21 mouse cellular contexts compared by ENCODE assay signal in genomic region chr9:88163025-88163780, GRCm38 (mm10).
DNase-seq lines count a peak whose midpoint lies in the region; ATAC-seq lines count a peak whose summit lies in the region.
"Had no signal": no experiment of that assay in that cellular context is flagged by ENCODE, and none has a peak within 500 bp of the region (broad histone marks: within the 10 kb centered on the region; RNA-seq: fewer than 3 reads in every experiment).

No protein-coding gene starts in this region.

- H3K4me2 ChIP-seq in intestine, embryonic 16.5 days (ENCODE audit: low read depth, low read length) = no peak overlapping the region
- H3K4me2 ChIP-seq: embryonic facial prominence, embryonic 13.5 days; embryonic facial prominence, embryonic 15.5 days; forebrain, embryonic 12.5 days had no signal

- DNase-seq in heart, adult 11 months = peak; percentile 53
- DNase-seq in heart, adult 9 months (ENCODE audit: low spot score in 2 of 2) = no peak
- peak; percentile 32 for DNase-seq in kidney, adult 9 months
- no peak for DNase-seq in kidney, postnatal 36 days
- no peak for DNase-seq in lung, postnatal 4 days
- DNase-seq in ovary, postnatal 36 days (ENCODE audit: low spot score) = no peak
- DNase-seq: adrenal gland, adult 2 months; adrenal gland, postnatal 25 days; cerebellum, adult 11 months; cerebellum, adult 18-20 months; cerebellum, adult 8-10 months; cerebellum, adult 9-11 months; cerebellum, postnatal 36 days had no signal

- no peaks in the 10 kb centered on the region for H3K36me3 ChIP-seq in intestine, embryonic 16.5 days (ENCODE audit: control insufficient read depth, insufficient read depth, low read length)
- H3K36me3 ChIP-seq: embryonic facial prominence, embryonic 13.5 days; embryonic facial prominence, embryonic 15.5 days; forebrain, embryonic 10.5 days; forebrain, embryonic 12.5 days had no signal

- peak; percentile 91 for ATAC-seq in intestine, embryonic 16.5 days
- ATAC-seq: forebrain, embryonic 14.5 days; forebrain, embryonic 16.5 days had no signal

- H3K9me3 ChIP-seq in intestine, embryonic 16.5 days (ENCODE audit: control insufficient read depth, low read length) = no peaks in the 10 kb centered on the region
- H3K9me3 ChIP-seq: embryonic facial prominence, embryonic 13.5 days; embryonic facial prominence, embryonic 15.5 days; forebrain, embryonic 10.5 days; forebrain, embryonic 12.5 days had no signal

- H3K4me1 ChIP-seq in intestine, embryonic 16.5 days (ENCODE audit: control insufficient read depth, insufficient read depth, low read length) = no peaks in the 10 kb centered on the region
- H3K4me1 ChIP-seq: embryonic facial prominence, embryonic 13.5 days; embryonic facial prominence, embryonic 15.5 days; forebrain, embryonic 10.5 days; forebrain, embryonic 12.5 days had no signal

- H3K27me3 ChIP-seq in intestine, embryonic 16.5 days (replicated peaks; ENCODE audit: control insufficient read depth, insufficient read depth, low read length) = no peaks in the 10 kb centered on the region
- H3K27me3 ChIP-seq: embryonic facial prominence, embryonic 13.5 days; embryonic facial prominence, embryonic 15.5 days; forebrain, embryonic 12.5 days had no signal

- 61% methylated on average over 6 of the region's 6 CpGs for WGBS in intestine, embryonic 16.5 days

- H3K27ac ChIP-seq in intestine, embryonic 16.5 days (ENCODE audit: low read length) = peak overlapping the region; percentile 40; the same call in 1 of the 2 replicates
- H3K27ac ChIP-seq: embryonic facial prominence, embryonic 13.5 days; embryonic facial prominence, embryonic 15.5 days; forebrain, embryonic 10.5 days; forebrain, embryonic 12.5 days had no signal

- no peak overlapping the region for H3K9ac ChIP-seq in intestine, embryonic 16.5 days (ENCODE audit: low read depth, low read length)
- H3K9ac ChIP-seq: embryonic facial prominence, embryonic 13.5 days; embryonic facial prominence, embryonic 15.5 days; forebrain, embryonic 12.5 days had no signal

- H3K4me3 ChIP-seq in intestine, embryonic 16.5 days (ENCODE audit: low read length) = no peak overlapping the region
- H3K4me3 ChIP-seq: embryonic facial prominence, embryonic 13.5 days; embryonic facial prominence, embryonic 15.5 days; erythroblast, embryonic 14.5 days; forebrain, embryonic 10.5 days; forebrain, embryonic 12.5 days had no signal

Comparison
In these comparisons a context has a peak if more than half of its experiments do, and no peak if none do; other contexts are left out.
1. DNase-seq: peak in heart, adult 11 months (single experiment) and kidney, adult 9 months (single experiment); none in heart, adult 9 months (0 of 2), kidney, postnatal 36 days (0 of 2), lung, postnatal 4 days (0 of 2) and ovary, postnatal 36 days (single experiment).